Mouse (Mus musculus) forebrain, embryonic 16.5 days (tissue): ENCODE measurements at regions not wholly inside any gene's neighbourhood (a gene's known extent, or its start where the extent isn't known, plus 50 kb on each side); places are given as distances from the start of the nearest gene placed in this dataset.
"Not testable (repeated sequence)": the region's sequence is repeated elsewhere in the genome, so short reads cannot be mapped to it uniquely, and the experiment has no call there.

Experiments used
- ATAC-seq: fragments of 200-750 bp; cut with Nextera tagmentation; 2 replicates; pipeline ENCODE4 v1.8.0; 2017; ENCODE audit warnings: mild to moderate bottlenecking, moderate library complexity
- H3K27ac ChIP-seq: fragments of 300-500 bp; sonication (generic); 2 replicates; pipeline ENCODE4 v1.5.1; 2014; ENCODE audit warnings: low read length, control low read depth
- H3K27me3 ChIP-seq: fragments of 300-500 bp; sonication (generic); replicated peaks from 2 replicates; pipeline ENCODE4 v1.6.1; 2014; ENCODE audit warnings: low read length; ENCODE audit not compliant: control insufficient read depth, insufficient read depth
- H3K36me3 ChIP-seq: fragments of 300-500 bp; sonication (generic); 2 replicates; pipeline ENCODE4 v1.6.1; 2014; ENCODE audit not compliant: control insufficient read depth, insufficient read depth
- H3K4me1 ChIP-seq: fragments of 300-500 bp; sonication (generic); replicated peaks from 2 replicates; pipeline ENCODE4 v1.6.1; 2014; ENCODE audit warnings: low read length; ENCODE audit not compliant: control insufficient read depth, insufficient read depth
- H3K4me2 ChIP-seq: fragments of 300-500 bp; sonication (generic); 2 replicates; pipeline ENCODE4 v1.6.1; 2014; ENCODE audit warnings: mild to moderate bottlenecking, low read length, control low read depth
- H3K4me3 ChIP-seq: fragments of 300-500 bp; sonication (generic); replicated peaks from 2 replicates; pipeline ENCODE4 v1.5.1; 2014; ENCODE audit warnings: mild to moderate bottlenecking, low read length, control low read depth
- H3K9ac ChIP-seq: fragments of 300-500 bp; sonication (generic); replicated peaks from 2 replicates; pipeline ENCODE4 v1.6.1; 2014; ENCODE audit warnings: low read depth, low read length, control low read depth
- H3K9me3 ChIP-seq: fragments of 300-500 bp; sonication (generic); 2 replicates; pipeline ENCODE4 v1.6.1; 2016; ENCODE audit warnings: low read length; ENCODE audit not compliant: control insufficient read depth
- WGBS: fragments of 180-500 bp; shearing (Covaris S2); extraction: QIAGEN DNeasy Blood & Tissue Kit; methylation state at CpG from one replicate; pipeline ENCODE4 v1.1.7; 2014; 5-methylcytosine and 5-hydroxymethylcytosine counted together

- Histone ChIP-seq H3K36me3 (no peaks in the 10 kb centered on the region), H3K4me2 (no peak overlapping the region), H3K27me3 (no peaks in the 10 kb centered on the region), H3K4me1 (no peaks in the 10 kb centered on the region), H3K9ac (no peak overlapping the region), H3K27ac (no peak overlapping the region), H3K4me3 (no peak overlapping the region), H3K9me3 (no peaks in the 10 kb centered on the region)
- 45% methylated on average over 5 of the region's 5 CpGs for WGBS
- ATAC-seq, result no peak
Observed at GRCm38 (mm10) chr3:44122311-44122710, 1255.9 kb upstream of the Pcdh10 start.

- ATAC-seq, result peak; percentile 55; the same call in 1 of the 2 replicates
- Histone ChIP-seq H3K4me2 (no peak overlapping the region), H3K4me1 (no peaks in the 10 kb centered on the region), H3K27ac (no peak overlapping the region), H3K9ac (no peak overlapping the region), H3K27me3 (no peaks in the 10 kb centered on the region), H3K4me3 (no peak overlapping the region), H3K9me3 (no peaks in the 10 kb centered on the region), H3K36me3 (no peaks in the 10 kb centered on the region)
- 51% methylated on average over 1 of the region's 1 CpGs for WGBS
Observed at GRCm38 (mm10) chr3:44130657-44131056, 1247.5 kb upstream of the Pcdh10 start.

GRCm38 (mm10) chr3:44154526-44154925 is 1223.7 kb upstream of the Pcdh10 start:
- H3K4me1 ChIP-seq, result no peaks in the 10 kb centered on the region
- H3K4me3 ChIP-seq, result no peak overlapping the region
- no peak for ATAC-seq
- no peak overlapping the region for H3K9ac ChIP-seq
- no peak overlapping the region for H3K27ac ChIP-seq
- H3K9me3 ChIP-seq, result no peaks in the 10 kb centered on the region
- H3K36me3 ChIP-seq, result no peaks in the 10 kb centered on the region
- WGBS, result 35% methylated on average over 1 of the region's 1 CpGs
- no peak overlapping the region for H3K4me2 ChIP-seq
- no peaks in the 10 kb centered on the region for H3K27me3 ChIP-seq

- ATAC-seq, H3K9me3 ChIP-seq, H3K4me3 ChIP-seq, H3K27me3 ChIP-seq, H3K27ac ChIP-seq, H3K36me3 ChIP-seq, H3K4me2 ChIP-seq, H3K4me1 ChIP-seq, H3K9ac ChIP-seq: not testable (repeated sequence)
- WGBS, result 92% methylated on average over 6 of the region's 6 CpGs
Observed at GRCm38 (mm10) chr3:44199876-44200275, 1178.3 kb upstream of the Pcdh10 start.

- not testable (repeated sequence) for H3K9me3 ChIP-seq, H3K9ac ChIP-seq, H3K27me3 ChIP-seq, H3K4me3 ChIP-seq, H3K36me3 ChIP-seq, H3K4me2 ChIP-seq, H3K4me1 ChIP-seq, H3K27ac ChIP-seq, ATAC-seq
- 94% methylated on average over 8 of the region's 8 CpGs for WGBS
Observed at GRCm38 (mm10) chr3:44237532-44237931, 1140.7 kb upstream of the Pcdh10 start.
